Mouse (Mus musculus): Measurements from ENCODE around the gene Chrdl2.

Chrdl2 gene

DNA sequence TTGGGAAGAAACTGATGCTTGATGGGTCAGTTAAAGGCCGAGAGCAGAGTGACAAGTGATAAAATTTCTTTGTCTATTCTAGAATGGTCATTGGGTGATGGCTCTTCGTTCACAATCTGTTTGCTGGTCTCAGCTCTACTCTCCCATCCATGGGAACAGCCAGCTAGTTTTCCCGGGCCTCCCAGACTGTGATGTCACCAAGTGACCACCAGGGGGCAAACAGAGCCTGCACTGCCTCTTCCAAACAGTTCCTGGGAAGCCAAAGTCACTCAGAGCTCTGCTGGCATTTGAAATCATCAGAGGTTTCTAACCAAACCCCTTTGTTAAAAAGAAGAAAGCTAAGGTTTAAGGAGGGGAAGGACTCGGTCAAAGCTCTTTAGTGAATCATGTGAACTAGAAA lies 17.2 kb upstream of the Chrdl2 start:
- DNase-seq: peak; percentile 52

DNA sequence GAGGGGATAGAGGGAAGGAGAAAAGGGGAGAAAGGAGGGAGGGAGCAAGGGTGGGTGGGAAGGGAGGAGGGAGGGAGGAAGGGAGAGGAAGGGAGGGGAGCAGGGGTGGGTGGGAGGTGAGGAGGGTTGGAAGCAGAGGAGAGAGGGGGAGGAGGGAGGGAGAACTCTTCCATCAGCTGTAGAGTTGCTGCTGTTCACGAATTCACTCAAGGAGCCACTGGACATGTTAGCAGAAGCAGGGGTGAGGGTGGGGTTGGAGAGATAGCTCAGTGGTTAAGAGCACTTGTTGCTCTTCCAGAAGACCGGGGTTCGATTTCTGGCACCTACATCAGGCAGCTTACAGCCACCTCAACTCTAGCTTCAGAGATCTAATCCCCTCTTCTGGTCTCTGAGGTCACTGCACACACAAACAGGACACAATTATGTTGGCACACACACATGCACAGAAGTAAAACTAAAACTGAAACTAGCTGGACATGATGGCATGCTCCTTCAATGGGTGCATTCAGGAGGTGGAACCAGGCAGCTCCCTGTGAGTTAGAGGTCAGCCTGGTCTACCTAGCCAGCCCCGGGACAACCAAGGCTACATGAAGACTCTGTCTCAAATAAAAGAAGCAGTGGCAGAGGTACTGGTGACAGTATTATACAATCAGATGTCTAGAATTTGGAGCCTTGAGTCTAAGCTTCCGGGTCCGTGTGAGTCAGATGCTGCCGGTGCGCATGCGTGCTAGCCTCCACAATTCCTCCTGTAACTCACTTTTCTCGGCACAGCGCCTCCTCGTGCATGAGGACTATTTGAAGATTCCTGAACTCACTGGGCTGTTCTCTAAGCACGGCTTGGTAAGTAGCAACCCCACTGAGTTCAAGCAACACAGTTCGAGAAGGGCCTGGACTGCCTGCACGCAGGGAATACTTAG lies 15.9 kb upstream of the Chrdl2 start:
- DNase-seq: no peak

GRCm38 (mm10) chr7:99990990-99991707 lies 14.8 kb upstream of the Chrdl2 start:
- DNase-seq: no peak

- DNase-seq: no peak
Measured at GRCm38 (mm10) chr7:99993159-99993558, 12.8 kb upstream of the Chrdl2 start.

- no peak for DNase-seq
Measured at GRCm38 (mm10) chr7:99995186-99995585, 10.8 kb upstream of the Chrdl2 start.

DNA sequence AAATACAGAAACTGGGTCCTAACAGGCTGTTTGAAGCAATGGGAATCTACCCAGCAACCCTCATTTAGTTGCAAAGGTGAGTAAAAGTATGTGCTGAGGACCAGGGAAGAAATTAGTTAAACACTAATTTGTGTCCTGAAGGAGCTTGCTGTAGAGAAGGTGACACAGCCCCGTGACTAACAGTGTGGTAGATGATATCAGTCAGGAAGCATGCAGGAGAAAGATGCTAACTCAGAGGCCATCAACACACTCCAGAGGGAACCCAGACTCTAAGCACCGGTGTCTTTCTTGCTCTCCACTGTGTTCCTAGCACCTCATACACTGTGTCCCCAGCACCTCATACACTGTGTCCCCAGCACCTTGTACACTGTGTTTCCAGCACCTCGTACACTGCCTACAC lies 7.3 kb upstream of the Chrdl2 start:
- DNase-seq: no peak

DNA sequence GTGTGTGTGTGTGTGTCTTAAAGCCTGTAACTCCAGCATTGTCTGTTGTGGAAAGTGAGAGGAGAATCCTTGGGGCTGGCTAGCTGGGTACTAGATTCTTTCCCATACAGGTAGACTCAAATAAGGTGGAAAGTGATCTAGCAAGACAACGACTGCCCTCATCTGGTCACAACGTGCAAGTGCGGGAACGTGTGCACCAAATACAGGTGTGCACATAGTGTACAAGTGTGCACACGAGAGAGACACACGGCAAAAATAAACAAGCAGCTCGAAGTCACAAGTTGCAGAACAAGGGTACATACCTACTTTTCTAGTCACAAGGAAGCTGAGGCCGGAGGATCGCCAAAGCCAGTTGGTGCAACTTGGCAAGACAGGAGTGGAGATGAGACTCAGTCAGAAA lies 2.2 kb upstream of the Chrdl2 start:
- DNase-seq: peak; percentile 60

- DNase-seq: no peak
Measured at GRCm38 (mm10) chr7:100006411-100006810, 439 bp downstream of the Chrdl2 start.

DNA sequence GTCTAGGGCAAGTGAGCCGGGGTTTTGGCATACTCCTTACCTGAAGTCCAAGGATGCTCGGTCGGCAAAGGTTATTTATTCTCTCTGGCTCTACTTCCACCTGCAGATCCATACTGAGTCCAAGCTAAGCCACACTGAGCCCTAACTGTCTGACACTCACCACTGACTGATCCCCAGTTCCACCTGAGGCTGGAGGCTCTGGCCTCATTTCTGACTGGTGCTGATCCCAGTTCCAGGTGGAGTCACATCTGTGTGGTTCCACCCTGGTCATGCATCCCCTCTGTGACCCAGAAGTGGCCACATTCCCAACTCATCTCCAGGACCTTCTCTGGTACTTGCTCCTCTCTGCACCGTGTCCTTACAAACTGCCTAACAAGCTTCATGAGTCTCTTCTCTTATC lies 2.8 kb downstream of the Chrdl2 start:
- no peak for DNase-seq

DNA sequence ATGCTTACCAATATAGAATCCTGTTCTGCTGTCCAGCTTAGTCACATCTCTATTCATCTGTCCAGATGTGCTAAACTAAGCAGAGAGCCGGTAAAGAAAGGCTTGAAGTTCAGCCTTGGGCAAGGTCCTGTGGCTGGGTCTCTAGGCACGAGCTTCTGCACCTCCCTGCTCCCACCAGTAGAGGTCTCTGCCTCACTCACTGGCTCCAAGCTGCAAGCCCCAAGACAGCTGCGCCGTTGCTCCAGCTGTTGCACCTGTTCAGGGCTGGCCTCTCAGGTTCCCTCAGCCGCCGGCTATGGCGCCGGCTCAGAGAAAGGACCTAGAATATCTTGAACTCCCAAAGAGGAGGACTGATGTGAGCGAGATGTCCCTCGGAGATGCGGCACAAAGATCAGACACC lies 3.7 kb downstream of the Chrdl2 start:
- peak; percentile 84 for DNase-seq

GRCm38 (mm10) chr7:100010711-100011110 lies 4.7 kb downstream of the Chrdl2 start:
- DNase-seq: no peak

- DNase-seq: no peak
Measured at GRCm38 (mm10) chr7:100012085-100012484, 6.1 kb downstream of the Chrdl2 start.

GRCm38 (mm10) chr7:100012515-100012914 lies 6.5 kb downstream of the Chrdl2 start:
- no peak for DNase-seq

DNA sequence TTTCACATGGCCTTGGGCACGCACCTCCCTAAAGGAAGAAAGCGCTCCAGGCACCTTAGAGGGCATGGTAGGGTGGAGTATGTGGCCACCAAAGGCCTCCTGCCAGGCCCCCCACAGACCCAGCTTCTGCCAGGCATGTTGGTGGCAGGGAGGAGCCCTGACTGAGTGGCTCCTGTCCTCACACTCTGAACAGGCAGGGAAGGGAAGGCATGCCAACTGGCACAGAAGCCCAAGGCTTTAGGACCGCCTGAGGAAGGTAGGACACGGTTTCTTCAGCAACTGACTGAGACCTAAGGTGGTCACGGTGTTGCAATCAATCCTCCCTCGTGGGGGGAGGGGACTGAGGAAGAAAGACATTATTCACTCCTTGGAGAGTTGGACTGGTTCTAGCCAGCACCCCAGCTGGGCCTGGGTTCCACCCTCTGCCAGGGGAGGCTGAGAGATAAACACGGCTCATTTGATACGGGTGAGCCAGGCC lies 8.2 kb downstream of the Chrdl2 start:
- DNase-seq: no peak

- DNase-seq: no peak
Measured at GRCm38 (mm10) chr7:100017056-100017455, 11.1 kb downstream of the Chrdl2 start.

DNA sequence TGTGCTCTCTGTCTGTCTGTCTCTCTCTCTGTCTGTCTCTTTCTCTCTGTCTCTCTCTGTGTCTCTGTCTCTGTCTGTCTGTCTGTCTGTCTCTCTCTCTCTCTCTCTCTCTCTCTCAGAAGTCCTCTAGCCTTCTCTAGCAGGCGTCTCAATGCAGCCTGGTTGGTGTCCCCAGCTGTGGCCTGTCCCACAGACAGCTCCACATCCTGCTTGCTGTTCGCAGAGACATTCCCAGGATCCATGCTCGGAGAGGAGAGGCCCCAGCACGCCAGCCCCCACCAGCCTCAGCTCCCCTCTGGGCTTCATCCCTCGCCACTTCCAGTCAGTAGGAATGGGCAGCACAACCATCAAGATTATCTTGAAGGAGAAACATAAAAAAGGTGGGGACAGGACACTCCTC lies 21.4 kb downstream of the Chrdl2 start:
- DNase-seq: no peak

DNA sequence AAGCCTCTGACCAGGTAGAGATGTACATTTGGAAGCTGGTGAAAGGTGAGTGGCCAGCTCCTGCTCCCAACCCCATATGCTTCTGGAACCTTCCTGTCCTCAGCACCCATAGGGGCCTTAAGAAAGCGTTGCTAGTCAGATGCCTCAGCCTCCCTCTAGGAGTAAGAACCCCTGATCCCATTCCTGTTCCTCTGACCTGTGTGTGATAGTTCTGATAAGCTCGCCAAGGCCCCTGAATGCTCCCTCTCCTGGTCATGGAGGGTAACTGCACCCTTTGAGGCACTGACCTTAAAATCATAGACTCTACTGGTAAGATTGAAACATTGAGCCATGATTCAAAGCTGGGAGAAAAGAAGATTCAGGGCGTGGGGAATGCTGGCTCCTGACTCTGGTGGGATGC lies 23.3 kb downstream of the Chrdl2 start:
- peak; percentile 48 for DNase-seq

DNA sequence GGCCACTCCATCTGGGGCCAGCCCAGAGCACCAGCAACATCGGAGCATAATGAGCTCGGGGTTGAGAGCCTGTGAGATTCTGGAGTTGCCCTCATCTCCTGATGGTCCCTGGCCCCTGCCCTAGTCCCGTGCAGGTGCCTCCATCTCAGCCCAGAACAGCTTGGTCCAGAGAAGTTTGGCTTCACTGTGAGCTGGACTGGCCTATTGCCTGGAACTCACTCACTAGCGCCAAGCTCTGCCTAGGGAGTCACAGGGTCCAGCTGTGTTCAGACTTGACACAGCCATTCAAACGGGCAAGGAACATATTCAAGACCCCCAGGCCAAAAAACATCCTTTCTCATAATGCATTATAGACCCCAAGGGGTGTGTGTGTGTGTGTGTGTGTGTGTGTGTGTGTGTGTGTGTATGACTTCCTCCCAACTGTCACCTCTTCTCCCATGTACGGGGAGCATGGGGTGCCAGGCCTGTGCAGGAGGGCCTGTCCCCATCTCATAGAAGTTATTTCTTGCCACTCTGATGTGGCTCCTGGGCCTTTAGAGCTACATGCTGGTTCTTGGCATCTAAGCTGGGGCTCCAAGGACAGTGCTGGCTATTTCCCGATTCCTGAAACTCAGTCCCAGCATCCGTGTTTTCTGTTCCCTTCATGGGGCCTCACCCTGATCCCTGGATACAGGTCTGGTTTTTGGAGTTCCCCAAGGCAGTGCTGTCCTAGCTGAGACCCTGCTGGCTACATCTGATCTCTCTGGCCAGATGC lies 25.2 kb downstream of the Chrdl2 start:
- DNase-seq: no peak

GRCm38 (mm10) chr7:100033672-100034071 lies 27.7 kb downstream of the Chrdl2 start:
- DNase-seq: no peak

GRCm38 (mm10) chr7:100034815-100035463 lies 29.0 kb downstream of the Chrdl2 start:
- DNase-seq: no peak

DNA sequence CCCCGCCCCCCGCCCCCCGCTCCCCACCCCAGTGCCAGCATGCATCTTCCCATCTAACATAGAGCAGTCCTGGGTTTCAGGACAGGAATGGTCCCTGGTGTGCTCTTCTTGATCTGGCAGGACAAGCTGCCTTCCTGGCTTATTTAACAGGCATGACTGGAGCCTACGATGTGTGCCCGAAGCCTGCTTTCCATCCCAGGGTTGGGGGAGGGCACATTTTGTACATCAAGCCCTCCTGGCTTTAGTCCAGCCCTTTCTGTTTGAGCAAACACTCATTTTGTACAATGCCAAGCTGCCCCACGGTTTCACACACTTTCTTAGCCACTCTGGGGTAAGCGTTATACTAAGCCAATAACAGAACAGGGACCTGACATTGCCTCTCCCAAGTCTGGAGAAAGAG lies 30.1 kb downstream of the Chrdl2 start:
- no peak for DNase-seq

DNA sequence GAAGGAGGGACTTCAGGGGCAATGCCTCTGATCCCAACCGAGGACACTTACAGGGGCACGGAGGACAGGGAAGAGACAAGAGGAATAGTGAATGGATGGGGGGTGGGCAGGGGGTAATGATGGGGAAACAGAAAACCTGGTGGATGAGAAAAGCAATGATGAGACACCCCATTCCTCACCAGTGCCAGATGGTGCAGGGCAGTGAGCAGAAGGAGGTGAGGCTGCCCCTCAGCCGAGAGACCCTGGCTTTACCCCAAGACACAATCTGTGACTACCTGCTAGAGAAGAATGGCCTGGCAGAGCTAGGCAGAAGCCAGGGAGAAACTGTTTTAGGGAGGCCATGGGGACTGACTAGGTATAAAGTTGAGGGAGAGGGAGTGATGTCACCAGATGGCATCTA lies 30.5 kb downstream of the Chrdl2 start:
- DNase-seq: no peak

- DNase-seq: no peak
Measured at GRCm38 (mm10) chr7:100042120-100042519, 36.1 kb downstream of the Chrdl2 start.

Data from thymus, postnatal 25 days (tissue).